Mouse (Mus musculus) C2C12 (cell line): ENCODE measurements around the gene Itga8.

Source experiments
- CTCF ChIP-seq: IDR thresholded peaks from one replicate; pipeline ENCODE4 v1.5.1; 2011; ENCODE audit not compliant: control insufficient read depth, insufficient read depth, insufficient read length
- FOSL1 ChIP-seq: IDR thresholded peaks from one replicate; pipeline ENCODE4 v1.8.0; 2011; ENCODE audit warnings: mild to moderate bottlenecking, low read length; ENCODE audit not compliant: poor library complexity, insufficient read depth, severe bottlenecking
- MAX ChIP-seq: IDR thresholded peaks from one replicate; pipeline ENCODE4 v1.6.1; 2011; ENCODE audit warnings: mild to moderate bottlenecking, control low read depth

DNA sequence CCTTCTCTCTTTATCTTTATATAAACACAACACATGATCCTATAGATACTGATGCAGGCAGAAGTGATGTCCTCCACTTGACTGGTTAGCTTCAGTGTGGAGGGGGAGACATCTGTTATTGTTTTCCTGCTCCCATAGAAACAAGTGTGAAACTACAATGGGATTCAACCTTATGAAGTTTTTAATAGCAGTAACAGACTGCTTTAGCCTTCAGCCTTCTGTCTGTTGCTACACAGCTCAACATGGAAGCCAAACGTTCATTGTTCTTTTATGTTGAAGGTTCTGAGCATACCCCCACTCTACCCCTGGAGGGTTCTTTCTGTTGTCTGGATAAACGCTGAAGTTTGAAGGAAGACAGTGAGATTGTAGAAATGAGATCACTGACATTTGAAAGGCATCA, 30.2 kb upstream of the Itga8 start:
- TF ChIP-seq FOSL1 (no peak), CTCF (no peak), MAX (no peak)
